Mouse (Mus musculus) CH12.LX (cell line): Measurements from ENCODE around the gene Etfa.

Experiments
- CTCF ChIP-seq, 2 experiments: IDR thresholded peaks in 1 of 2; conservative IDR thresholded peaks in 1 of 2; 2 replicates each; pipeline ENCODE4 v1.5.1; 2011 to 2012; ENCODE audit warnings: low read depth in 2 of 2, low read length in 2 of 2, improper control_type of control experiment in 1 of 2, inconsistent platforms in 1 of 2, mild to moderate bottlenecking in 1 of 2, moderate library complexity in 1 of 2
- E2F4 ChIP-seq: IDR thresholded peaks from 2 replicates; pipeline ENCODE4 v1.6.1; 2011; ENCODE audit warnings: low read depth, low read length, improper control_type of control experiment; ENCODE audit not compliant: insufficient replicate concordance
- POLR2A ChIP-seq: IDR thresholded peaks from 2 replicates; pipeline ENCODE4 v1.6.1; 2011; ENCODE audit warnings: low read depth, mild to moderate bottlenecking, improper control_type of control experiment, low read length
- UBTF ChIP-seq: IDR thresholded peaks from 2 replicates; pipeline ENCODE4 v1.6.1; 2012; ENCODE audit warnings: low read depth, mild to moderate bottlenecking, inconsistent platforms, low read length, improper control_type of control experiment, moderate library complexity
- ZC3H11A ChIP-seq: IDR thresholded peaks from 2 replicates; pipeline ENCODE4 v1.6.1; 2012; ENCODE audit warnings: low read depth, mild to moderate bottlenecking, inconsistent platforms, low read length, improper control_type of control experiment

- TF ChIP-seq POLR2A (no peak), E2F4 (no peak), CTCF (conservative IDR thresholded peaks at IDR 0.05 in 1 of 2, IDR thresholded peaks at IDR 0.05 in 1 of 2; ENCODE audit: low read depth in 2 of 2, low read length in 2 of 2) (no peak), UBTF (no peak), ZC3H11A (no peak)
These were observed 101.6 kb downstream of the Etfa start for GRCm38 (mm10) chr9:55410430-55410829.
